ENCODE assay signal across 9 mouse cellular contexts in genomic region chr11:97960907-97961306, GRCm38 (mm10). TPM values are rescaled to one million over a fixed set of nuclear protein-coding genes. Genes with fewer than 3 reads are reported as not detected.
DNase-seq lines count a peak whose midpoint lies in the region; ATAC-seq and TF ChIP-seq lines count a peak whose summit lies in the region.
"Had no signal": no experiment of that assay in that cellular context is flagged by ENCODE, and none has a peak within 500 bp of the region (broad histone marks: within the 10 kb centered on the region; RNA-seq: fewer than 3 reads in every experiment).

No protein-coding gene starts in this region.

- no peak overlapping the region for H3K9ac ChIP-seq in hindbrain, embryonic 16.5 days (ENCODE audit: low read depth, low read length)
- H3K9ac ChIP-seq: neural tube, embryonic 12.5 days had no signal

- DNase-seq in gastrocnemius, adult 2 months, result no peak
- no peak for DNase-seq in gastrocnemius, postnatal 10 days
- DNase-seq in spleen, adult 2 months (ENCODE audit: low read depth in 1 of 2, low spot score in 2 of 2), result peak in 1 of 2 experiments; percentile 29
- DNase-seq in spleen, postnatal 4 days (ENCODE audit: low spot score in 2 of 2), result no peak
- DNase-seq in cerebellum, postnatal 36 days, result peak; percentile 64 to 67
- no peak for DNase-seq in left cerebral cortex, adult 9 months (ENCODE audit: low spot score in 2 of 2)

- no peak for ATAC-seq in hindbrain, embryonic 16.5 days

- no peaks in the 10 kb centered on the region for H3K9me3 ChIP-seq in hindbrain, embryonic 16.5 days (ENCODE audit: control insufficient read depth, low read length)
- H3K9me3 ChIP-seq: neural tube, embryonic 12.5 days had no signal

- WGBS in spleen, adult 2 months, result 97% methylated on average over 1 of the region's 1 CpGs
- WGBS in small intestine, adult 2 months, result 83% methylated on average over 1 of the region's 1 CpGs
- 83% methylated on average over 1 of the region's 1 CpGs for WGBS in hindbrain, embryonic 16.5 days

- intact Hi-C loops in gastrocnemius, adult 2 months (cut with DNase I), result no loop called here

- peak; percentile 37 for TF ChIP-seq CTCF in gastrocnemius, adult 2 months (IDR thresholded peaks at IDR 0.05)
- peak; percentile 37; the same call in 1 of the 2 replicates for TF ChIP-seq CTCF in spleen, adult 2 months (IDR thresholded peaks at IDR 0.05; ENCODE audit: extremely low read depth, insufficient read depth, insufficient read length, insufficient replicate concordance)
- peak; percentile 41; the same call in 1 of the 2 replicates for TF ChIP-seq CTCF in small intestine, adult 2 months (IDR thresholded peaks at IDR 0.05; ENCODE audit: extremely low read depth, insufficient read length, insufficient replicate concordance, low read depth, low read length)

- TF ChIP-seq POLR2A in spleen, adult 2 months (IDR thresholded peaks at IDR 0.05; ENCODE audit: low read depth, low read length), result no peak
- no peak for TF ChIP-seq POLR2A in small intestine, adult 2 months (IDR thresholded peaks at IDR 0.05; ENCODE audit: low read depth, low read length)

- H3K27ac ChIP-seq in gastrocnemius, adult 2 months, result no peak overlapping the region
- no peak overlapping the region for H3K27ac ChIP-seq in spleen, adult 2 months (ENCODE audit: insufficient read depth, low read length)
- no peak overlapping the region for H3K27ac ChIP-seq in small intestine, adult 2 months (ENCODE audit: insufficient read depth, low read depth, low read length)
- H3K27ac ChIP-seq in hindbrain, embryonic 16.5 days (ENCODE audit: low read depth, low read length), result no peak overlapping the region
- H3K27ac ChIP-seq: neural tube, embryonic 12.5 days had no signal

- H3K4me1 ChIP-seq in spleen, adult 2 months (ENCODE audit: control insufficient read depth, insufficient read depth, insufficient read length), result peaks cover 5% of the 10 kb centered on the region; the same call in 1 of the 2 replicates
- H3K4me1 ChIP-seq in small intestine, adult 2 months (ENCODE audit: control insufficient read depth, insufficient read depth, insufficient read length, low read length), result no peaks in the 10 kb centered on the region
- H3K4me1 ChIP-seq in hindbrain, embryonic 16.5 days (ENCODE audit: control insufficient read depth, insufficient read depth, low read depth, low read length), result peaks cover 14% of the 10 kb centered on the region

- no peaks in the 10 kb centered on the region for H3K27me3 ChIP-seq in spleen, adult 2 months (ENCODE audit: control insufficient read depth, insufficient read depth, low read length)
- no peaks in the 10 kb centered on the region for H3K27me3 ChIP-seq in small intestine, adult 2 months (ENCODE audit: control insufficient read depth, insufficient read depth, low read length)
- H3K27me3 ChIP-seq in hindbrain, embryonic 16.5 days (replicated peaks; ENCODE audit: control insufficient read depth, insufficient read depth, low read length), result no peaks in the 10 kb centered on the region
- H3K27me3 ChIP-seq: neural tube, embryonic 12.5 days had no signal

- no peak overlapping the region for H3K4me3 ChIP-seq in gastrocnemius, adult 2 months
- H3K4me3 ChIP-seq in spleen, adult 2 months (ENCODE audit: extremely low read depth, insufficient read depth, insufficient read length), result no peak overlapping the region
- no peak overlapping the region for H3K4me3 ChIP-seq in small intestine, adult 2 months (ENCODE audit: low read depth, low read length)
- H3K4me3 ChIP-seq in hindbrain, embryonic 16.5 days (ENCODE audit: low read length), result no peak overlapping the region
- H3K4me3 ChIP-seq: neural tube, embryonic 12.5 days had no signal

- no peak overlapping the region for H3K4me2 ChIP-seq in hindbrain, embryonic 16.5 days (ENCODE audit: low read length)
- H3K4me2 ChIP-seq: neural tube, embryonic 12.5 days had no signal

- no peaks in the 10 kb centered on the region for H3K36me3 ChIP-seq in spleen, adult 2 months (ENCODE audit: control insufficient read depth, insufficient read depth, low read length)
- H3K36me3 ChIP-seq in small intestine, adult 2 months (ENCODE audit: control insufficient read depth, insufficient read depth, low read length), result no peaks in the 10 kb centered on the region
- no peaks in the 10 kb centered on the region for H3K36me3 ChIP-seq in hindbrain, embryonic 16.5 days (ENCODE audit: control insufficient read depth, insufficient read depth, low read length)
- H3K36me3 ChIP-seq: neural tube, embryonic 12.5 days had no signal

RNA-seq across cellular contexts. Expression of gene Plxdc1, which starts 25.3 kb away (rescaled TPM):
- total RNA-seq in gastrocnemius, adult 2 months (2021), result 1 to 10 TPM; 3.0 to 3.1 TPM
- 10 to 100 TPM in 1 of 2 experiments, 1 to 10 TPM in 1; 8.3 to 10.7 TPM for total RNA-seq in gastrocnemius, postnatal 10 days (2021)
- 9.0 and 9.7 TPM in 2 replicates for polyA plus RNA-seq in spleen, adult 2 months (2012; rRNA removed)
- 1.1 and 1.6 TPM in 2 replicates for polyA plus RNA-seq in small intestine, adult 2 months (2012; rRNA removed)
- polyA plus RNA-seq in hindbrain, embryonic 16.5 days (2015; fragmentation: Nextera tagmentation; extraction: Ambion mirVana), result 2.1 and 2.8 TPM in 2 replicates

RNA-seq across cellular contexts. Expression of gene Arl5c, which starts 35.1 kb away (rescaled TPM):
- under 1 TPM; 0.31 to 0.47 TPM for total RNA-seq in gastrocnemius, adult 2 months (2021)
- total RNA-seq in gastrocnemius, postnatal 10 days (2021), result 1 to 10 TPM in 1 of 2 experiments, under 1 TPM in 1; 0.82 to 1.8 TPM
- 24.6 and 28.9 TPM in 2 replicates for polyA plus RNA-seq in spleen, adult 2 months (2012; rRNA removed)
- polyA plus RNA-seq in small intestine, adult 2 months (2012; rRNA removed), result 0.55 and 1.1 TPM in 2 replicates
- polyA plus RNA-seq in hindbrain, embryonic 16.5 days (2015; fragmentation: Nextera tagmentation; extraction: Ambion mirVana), result 7.3 and 7.6 TPM in 2 replicates

Comparison
In these comparisons a context has a peak if more than half of its experiments do, and no peak if none do; other contexts are left out.
1. DNase-seq: peak in cerebellum, postnatal 36 days (2 of 2); none in gastrocnemius, adult 2 months (single experiment), gastrocnemius, postnatal 10 days (single experiment), spleen, postnatal 4 days (0 of 2) and left cerebral cortex, adult 9 months (0 of 2).
2. Peak in every context shown above with its lines, with median percentiles within 50 percentile points of each other: CTCF ChIP-seq.